Mouse (Mus musculus) forebrain, embryonic 16.5 days (tissue): Measurements from ENCODE around the gene Kat8. TPM values are rescaled to one million over a fixed set of nuclear protein-coding genes. Genes with fewer than 3 reads are reported as not detected.

Experiments
- ATAC-seq: fragments of 200-750 bp; cut with Nextera tagmentation; 2 replicates; pipeline ENCODE4 v1.8.0; 2017; ENCODE audit warnings: mild to moderate bottlenecking, moderate library complexity
- H3K27ac ChIP-seq: fragments of 300-500 bp; sonication (generic); 2 replicates; pipeline ENCODE4 v1.5.1; 2014; ENCODE audit warnings: low read length, control low read depth
- H3K27me3 ChIP-seq: fragments of 300-500 bp; sonication (generic); replicated peaks from 2 replicates; pipeline ENCODE4 v1.6.1; 2014; ENCODE audit warnings: low read length; ENCODE audit not compliant: control insufficient read depth, insufficient read depth
- H3K36me3 ChIP-seq: fragments of 300-500 bp; sonication (generic); 2 replicates; pipeline ENCODE4 v1.6.1; 2014; ENCODE audit not compliant: control insufficient read depth, insufficient read depth
- H3K4me1 ChIP-seq: fragments of 300-500 bp; sonication (generic); replicated peaks from 2 replicates; pipeline ENCODE4 v1.6.1; 2014; ENCODE audit warnings: low read length; ENCODE audit not compliant: control insufficient read depth, insufficient read depth
- H3K4me2 ChIP-seq: fragments of 300-500 bp; sonication (generic); 2 replicates; pipeline ENCODE4 v1.6.1; 2014; ENCODE audit warnings: mild to moderate bottlenecking, low read length, control low read depth
- H3K4me3 ChIP-seq: fragments of 300-500 bp; sonication (generic); replicated peaks from 2 replicates; pipeline ENCODE4 v1.5.1; 2014; ENCODE audit warnings: mild to moderate bottlenecking, low read length, control low read depth
- H3K9ac ChIP-seq: fragments of 300-500 bp; sonication (generic); replicated peaks from 2 replicates; pipeline ENCODE4 v1.6.1; 2014; ENCODE audit warnings: low read depth, low read length, control low read depth
- H3K9me3 ChIP-seq: fragments of 300-500 bp; sonication (generic); 2 replicates; pipeline ENCODE4 v1.6.1; 2016; ENCODE audit warnings: low read length; ENCODE audit not compliant: control insufficient read depth
- WGBS: fragments of 180-500 bp; shearing (Covaris S2); extraction: QIAGEN DNeasy Blood & Tissue Kit; methylation state at CpG from one replicate; pipeline ENCODE4 v1.1.7; 2014; 5-methylcytosine and 5-hydroxymethylcytosine counted together
- polyA plus RNA-seq: library from polyadenylated mRNA; unstranded; fragments of >200 nt; fragmentation: Nextera tagmentation; extraction: Ambion mirVana; gene quantifications from 2 replicates; pipeline ENCODE4 v1.2.1, GENCODE M21; 2015

The Kat8 gene
- polyA plus RNA-seq, result 53.3 and 55.4 TPM in 2 replicates

GRCm38 (mm10) chr7:127912190-127912871, at the start of gene Kat8:
TSS of gene Kat8 (plus strand) at chr7:127912516.
- whole genome bisulfite sequencing, result 1% methylated on average over 40 of the region's 40 CpGs
- Histone ChIP-seq H3K27me3 (no peaks in the 10 kb centered on the region), H3K9ac (peak within 1 kb of the TSS; percentile 81), H3K4me3 (peak within 1 kb of the TSS; percentile 89), H3K9me3 (no peaks in the 10 kb centered on the region), H3K36me3 (peaks cover 27% of the 10 kb centered on the region), H3K4me1 (peaks cover 8% of the 10 kb centered on the region), H3K27ac (peak within 1 kb of the TSS; percentile 86), H3K4me2 (peak within 1 kb of the TSS; percentile 90)
- ATAC-seq, result peak; percentile 98

GRCm38 (mm10) chr7:127866434-127866833, 45.9 kb upstream of the Kat8 start:
- Histone ChIP-seq H3K4me2 (no peak overlapping the region), H3K4me3 (no peak overlapping the region), H3K9me3 (no peaks in the 10 kb centered on the region), H3K4me1 (no peaks in the 10 kb centered on the region), H3K27ac (no peak overlapping the region), H3K27me3 (no peaks in the 10 kb centered on the region), H3K36me3 (peaks cover 29% of the 10 kb centered on the region), H3K9ac (no peak overlapping the region)
- no peak for ATAC-seq
- 95% methylated on average over 12 of the region's 12 CpGs for WGBS

GRCm38 (mm10) chr7:127867641-127868040, 44.7 kb upstream of the Kat8 start:
- Histone ChIP-seq H3K4me1 (no peaks in the 10 kb centered on the region), H3K9me3 (no peaks in the 10 kb centered on the region), H3K4me3 (no peak overlapping the region), H3K27me3 (no peaks in the 10 kb centered on the region), H3K9ac (no peak overlapping the region), H3K27ac (no peak overlapping the region), H3K36me3 (peaks cover 29% of the 10 kb centered on the region), H3K4me2 (no peak overlapping the region)
- no peak for ATAC-seq
- 97% methylated on average over 18 of the region's 18 CpGs for WGBS

- no peaks in the 10 kb centered on the region for H3K9me3 ChIP-seq
- H3K4me2 ChIP-seq, result no peak overlapping the region
- no peak overlapping the region for H3K4me3 ChIP-seq
- H3K27ac ChIP-seq, result no peak overlapping the region
- H3K9ac ChIP-seq, result no peak overlapping the region
- H3K36me3 ChIP-seq, result peaks cover 26% of the 10 kb centered on the region
- WGBS, result 61% methylated on average over 3 of the region's 3 CpGs
- no peak for ATAC-seq
- H3K4me1 ChIP-seq, result peaks cover 15% of the 10 kb centered on the region
- H3K27me3 ChIP-seq, result no peaks in the 10 kb centered on the region
Measured at GRCm38 (mm10) chr7:127869149-127869810, 43.0 kb upstream of the Kat8 start.

GRCm38 (mm10) chr7:127870136-127870821, 42.0 kb upstream of the Kat8 start:
- peaks cover 26% of the 10 kb centered on the region for H3K36me3 ChIP-seq
- WGBS, result 87% methylated on average over 5 of the region's 5 CpGs
- no peak overlapping the region for H3K4me3 ChIP-seq
- no peaks in the 10 kb centered on the region for H3K27me3 ChIP-seq
- no peaks in the 10 kb centered on the region for H3K9me3 ChIP-seq
- no peak overlapping the region for H3K9ac ChIP-seq
- no peak overlapping the region for H3K27ac ChIP-seq
- ATAC-seq, result no peak
- no peak overlapping the region for H3K4me2 ChIP-seq
- H3K4me1 ChIP-seq, result peaks cover 19% of the 10 kb centered on the region

- Histone ChIP-seq H3K36me3 (peaks cover 13% of the 10 kb centered on the region), H3K4me2 (peak overlapping the region; percentile 63), H3K9ac (peak overlapping the region; percentile 100), H3K4me3 (peak overlapping the region; percentile 93), H3K27me3 (no peaks in the 10 kb centered on the region), H3K27ac (peak overlapping the region; percentile 100), H3K9me3 (no peaks in the 10 kb centered on the region), H3K4me1 (peaks cover 27% of the 10 kb centered on the region)
- WGBS, result 3% methylated on average over 20 of the region's 20 CpGs
- ATAC-seq, result peak; percentile 26
Measured at GRCm38 (mm10) chr7:127874812-127875626, 37.3 kb upstream of the Kat8 start.

- Histone ChIP-seq H3K4me3 (peak overlapping the region; percentile 93), H3K4me2 (peak overlapping the region; percentile 63), H3K36me3 (peaks cover 18% of the 10 kb centered on the region), H3K9ac (peak overlapping the region; percentile 100), H3K27ac (peak overlapping the region; percentile 100), H3K4me1 (peaks cover 27% of the 10 kb centered on the region), H3K27me3 (no peaks in the 10 kb centered on the region), H3K9me3 (no peaks in the 10 kb centered on the region)
- peak; percentile 94 for ATAC-seq
- under 1% methylated on average over 43 of the region's 43 CpGs for WGBS
Measured at GRCm38 (mm10) chr7:127875627-127876001, 36.7 kb upstream of the Kat8 start.

GRCm38 (mm10) chr7:127876041-127876466, 36.3 kb upstream of the Kat8 start, which contains the start of gene Zfp646:
TSS of gene Zfp646 (plus strand) at chr7:127876221.
- H3K4me3 ChIP-seq, result peak within 1 kb of the TSS; percentile 93
- peak; percentile 89 for ATAC-seq
- H3K4me2 ChIP-seq, result peak within 1 kb of the TSS; percentile 70
- peak within 1 kb of the TSS; percentile 100 for H3K9ac ChIP-seq
- H3K9me3 ChIP-seq, result no peaks in the 10 kb centered on the region
- H3K4me1 ChIP-seq, result peaks cover 27% of the 10 kb centered on the region
- no peaks in the 10 kb centered on the region for H3K27me3 ChIP-seq
- H3K36me3 ChIP-seq, result peaks cover 23% of the 10 kb centered on the region
- WGBS, result under 1% methylated on average over 41 of the region's 41 CpGs
- H3K27ac ChIP-seq, result peak within 1 kb of the TSS; percentile 100
